Mouse (Mus musculus): Measurements from ENCODE around the gene Dtnbp1. TPM values are rescaled to one million over a fixed set of nuclear protein-coding genes. Genes with fewer than 3 reads are reported as not detected.

Gene Dtnbp1
- polyA plus RNA-seq, 2 experiments, result 58.2 to 69.2 TPM

DNA sequence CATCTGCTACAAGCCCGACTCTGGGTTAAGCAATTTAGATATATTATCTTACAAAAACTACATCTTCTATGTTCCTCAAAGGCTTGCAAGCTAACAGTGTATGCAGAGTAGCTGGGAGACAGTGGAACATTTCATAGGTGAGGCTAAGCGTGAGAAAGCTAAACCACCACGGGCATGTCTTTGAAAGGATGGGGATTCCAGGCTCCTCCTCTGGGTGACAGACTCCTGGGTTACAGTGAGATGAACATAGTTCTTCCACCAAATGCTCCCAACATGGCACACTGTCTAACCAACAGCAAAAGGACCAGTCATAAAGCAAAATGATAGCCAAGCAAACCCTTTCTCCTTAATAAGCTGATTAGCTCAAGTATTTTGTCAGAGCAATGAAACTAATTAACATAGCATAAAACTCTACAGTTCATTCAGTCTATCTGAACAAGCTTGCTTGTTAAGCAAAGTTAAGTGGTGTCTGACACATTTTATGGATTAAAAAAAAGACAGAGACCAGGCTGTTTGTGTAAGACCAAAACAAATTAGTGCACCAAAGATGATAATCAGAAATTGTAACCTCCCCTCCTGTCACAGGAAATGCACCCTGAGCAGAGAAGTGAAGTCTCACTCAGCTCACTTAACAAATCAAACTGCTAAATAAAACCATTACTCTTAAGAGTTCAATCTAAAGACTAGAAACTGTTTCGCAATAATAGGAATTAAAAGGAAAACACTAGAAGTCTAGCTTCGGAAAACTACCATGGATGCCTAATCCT is 18.1 kb downstream of the Dtnbp1 start:
- Histone ChIP-seq H3K27me3 (ENCODE audit: control insufficient read depth, insufficient read depth, low read length) (no peaks in the 10 kb centered on the region), H3K4me2 (replicated peaks; ENCODE audit: low read depth, low read length, severe bottlenecking) (no peak overlapping the region), H3K9ac (ENCODE audit: low read depth, low read length, severe bottlenecking) (no peak overlapping the region), H3K27ac (replicated peaks; ENCODE audit: low read depth, low read length) (no peak overlapping the region), H3K9me3 (ENCODE audit: control insufficient read depth, low read length) (no peaks in the 10 kb centered on the region), H3K4me3 (replicated peaks; ENCODE audit: low read length) (no peak overlapping the region), H3K36me3 (ENCODE audit: control insufficient read depth, insufficient read depth, low read length) (peaks cover 19% of the 10 kb centered on the region), H3K4me1 (ENCODE audit: control insufficient read depth, insufficient read depth, low read length) (no peaks in the 10 kb centered on the region)
- 90% methylated on average over 5 of the region's 5 CpGs for WGBS
- ATAC-seq (ENCODE audit: low FRiP score, low read depth) (no peak), DNase-seq (ENCODE audit: low spot score) (no peak)
- no peak for TF ChIP-seq POLR2A (IDR thresholded peaks at IDR 0.05; ENCODE audit: borderline replicate concordance, extremely low read depth, insufficient read depth, insufficient read length)

DNA sequence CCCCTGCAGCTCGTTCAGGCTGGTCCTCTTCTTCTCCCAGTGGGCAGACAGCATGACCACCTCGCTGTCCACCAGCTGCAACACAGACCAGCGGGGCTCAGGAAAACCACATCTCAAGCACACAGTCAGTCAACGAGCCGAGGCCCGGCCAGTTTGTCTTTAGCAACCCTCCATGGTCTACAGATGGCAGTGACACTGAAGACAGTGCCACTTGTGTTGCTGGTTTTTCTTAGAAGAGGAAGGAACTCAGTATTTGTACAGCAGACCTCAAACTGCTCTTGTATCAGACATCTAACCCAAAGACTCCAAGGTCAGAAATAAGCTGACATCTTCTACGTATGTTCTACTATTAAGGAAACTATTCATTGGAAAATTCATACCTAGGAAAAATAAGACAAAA is 19.1 kb downstream of the Dtnbp1 start:
- DNase-seq (ENCODE audit: low spot score) (no peak), ATAC-seq (ENCODE audit: low FRiP score, low read depth) (no peak)
- Histone ChIP-seq H3K4me2 (replicated peaks; ENCODE audit: low read depth, low read length, severe bottlenecking) (no peak overlapping the region), H3K4me1 (ENCODE audit: control insufficient read depth, insufficient read depth, low read length) (no peaks in the 10 kb centered on the region), H3K36me3 (ENCODE audit: control insufficient read depth, insufficient read depth, low read length) (peaks cover 15% of the 10 kb centered on the region), H3K9ac (ENCODE audit: low read depth, low read length, severe bottlenecking) (no peak overlapping the region), H3K9me3 (ENCODE audit: control insufficient read depth, low read length) (no peaks in the 10 kb centered on the region), H3K27ac (replicated peaks; ENCODE audit: low read depth, low read length) (no peak overlapping the region), H3K4me3 (replicated peaks; ENCODE audit: low read length) (no peak overlapping the region), H3K27me3 (ENCODE audit: control insufficient read depth, insufficient read depth, low read length) (no peaks in the 10 kb centered on the region)
- no peak for TF ChIP-seq POLR2A (IDR thresholded peaks at IDR 0.05; ENCODE audit: borderline replicate concordance, extremely low read depth, insufficient read depth, insufficient read length)
- WGBS, result 78% methylated on average over 7 of the region's 7 CpGs

DNA sequence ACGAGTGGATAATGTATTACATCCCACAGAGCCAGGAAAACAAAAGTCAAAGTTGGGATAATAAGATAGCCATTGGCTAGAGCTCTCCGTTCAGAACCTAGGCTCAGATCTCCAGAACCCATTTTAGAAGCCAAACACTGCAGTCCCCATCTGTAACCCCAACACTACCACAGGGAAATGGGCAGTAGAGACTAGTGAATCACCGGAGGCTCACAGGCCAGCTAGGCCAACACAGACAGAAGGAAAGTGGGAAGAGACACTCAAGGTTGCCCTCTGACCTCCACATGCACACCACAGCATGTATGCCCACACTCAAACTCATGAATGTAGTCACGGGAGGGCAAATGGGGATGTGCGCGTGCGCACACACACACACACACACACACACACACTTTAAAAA is 22.5 kb downstream of the Dtnbp1 start:
- H3K4me1 ChIP-seq (ENCODE audit: control insufficient read depth, insufficient read depth, low read length), result no peaks in the 10 kb centered on the region
- no peaks in the 10 kb centered on the region for H3K27me3 ChIP-seq (ENCODE audit: control insufficient read depth, insufficient read depth, low read length)
- ATAC-seq (ENCODE audit: low FRiP score, low read depth) (no peak), DNase-seq (ENCODE audit: low spot score) (no peak)
- no peak overlapping the region for H3K4me2 ChIP-seq (replicated peaks; ENCODE audit: low read depth, low read length, severe bottlenecking)
- no peak for TF ChIP-seq POLR2A (IDR thresholded peaks at IDR 0.05; ENCODE audit: borderline replicate concordance, extremely low read depth, insufficient read depth, insufficient read length)
- no peak overlapping the region for H3K4me3 ChIP-seq (replicated peaks; ENCODE audit: low read length)
- no peak overlapping the region for H3K27ac ChIP-seq (replicated peaks; ENCODE audit: low read depth, low read length)
- H3K9me3 ChIP-seq (ENCODE audit: control insufficient read depth, low read length), result no peaks in the 10 kb centered on the region
- no peak overlapping the region for H3K9ac ChIP-seq (ENCODE audit: low read depth, low read length, severe bottlenecking)
- 0 out of 2 replicates have a peak, but pooled peaks cover 6% of the 10 kb centered on the region for H3K36me3 ChIP-seq (ENCODE audit: control insufficient read depth, insufficient read depth, low read length)
- WGBS, result 93% methylated on average over 7 of the region's 7 CpGs

DNA sequence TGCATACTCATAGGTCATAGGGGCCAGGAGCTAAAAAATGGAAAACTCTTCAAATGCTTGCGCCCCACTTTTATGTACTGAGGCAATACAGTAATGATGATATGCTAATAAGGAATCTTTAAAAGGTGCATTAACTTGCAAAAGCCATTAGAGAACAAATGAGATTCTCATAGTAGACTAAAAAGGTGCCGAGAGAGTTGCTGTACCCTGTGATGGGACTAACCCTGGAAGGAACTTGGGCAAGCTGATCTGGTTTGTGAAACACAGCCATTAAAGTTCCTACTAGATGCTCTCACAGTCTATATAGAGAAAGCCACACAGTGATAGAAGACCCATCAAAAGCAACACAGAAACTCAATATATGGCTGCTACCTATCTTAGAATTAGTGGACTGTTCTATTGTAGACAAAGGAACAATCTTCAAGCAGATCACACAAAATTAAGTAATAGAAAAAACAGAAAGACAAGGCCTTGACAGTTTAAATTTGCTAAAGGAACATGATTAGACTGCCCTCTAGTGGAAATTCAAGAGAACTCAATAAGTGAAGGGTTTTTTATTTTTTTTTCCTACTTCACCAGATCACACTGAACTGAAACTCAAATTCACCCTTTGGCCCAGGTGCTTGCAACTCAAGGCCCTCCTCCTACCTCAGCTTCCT is 24.3 kb downstream of the Dtnbp1 start:
- Histone ChIP-seq H3K4me3 (replicated peaks; ENCODE audit: low read length) (no peak overlapping the region), H3K4me2 (replicated peaks; ENCODE audit: low read depth, low read length, severe bottlenecking) (no peak overlapping the region), H3K36me3 (ENCODE audit: control insufficient read depth, insufficient read depth, low read length) (0 out of 2 replicates have a peak, but pooled peaks cover 5% of the 10 kb centered on the region), H3K9me3 (ENCODE audit: control insufficient read depth, low read length) (no peaks in the 10 kb centered on the region), H3K27me3 (ENCODE audit: control insufficient read depth, insufficient read depth, low read length) (no peaks in the 10 kb centered on the region), H3K4me1 (ENCODE audit: control insufficient read depth, insufficient read depth, low read length) (no peaks in the 10 kb centered on the region), H3K27ac (replicated peaks; ENCODE audit: low read depth, low read length) (no peak overlapping the region), H3K9ac (ENCODE audit: low read depth, low read length, severe bottlenecking) (no peak overlapping the region)
- 77% methylated on average over 2 of the region's 2 CpGs for WGBS
- ATAC-seq (ENCODE audit: low FRiP score, low read depth) (no peak), DNase-seq (ENCODE audit: low spot score) (peak; percentile 57)
- no peak for TF ChIP-seq POLR2A (IDR thresholded peaks at IDR 0.05; ENCODE audit: borderline replicate concordance, extremely low read depth, insufficient read depth, insufficient read length)

- no peak for TF ChIP-seq POLR2A (IDR thresholded peaks at IDR 0.05; ENCODE audit: borderline replicate concordance, extremely low read depth, insufficient read depth, insufficient read length)
- DNase-seq (ENCODE audit: low spot score) (peak; percentile 20), ATAC-seq (ENCODE audit: low FRiP score, low read depth) (peak; percentile 23; the same call in 1 of the 2 replicates)
- Histone ChIP-seq H3K9me3 (ENCODE audit: control insufficient read depth, low read length) (no peaks in the 10 kb centered on the region), H3K4me2 (replicated peaks; ENCODE audit: low read depth, low read length, severe bottlenecking) (no peak overlapping the region), H3K9ac (ENCODE audit: low read depth, low read length, severe bottlenecking) (no peak overlapping the region), H3K27ac (replicated peaks; ENCODE audit: low read depth, low read length) (no peak overlapping the region), H3K4me1 (ENCODE audit: control insufficient read depth, insufficient read depth, low read length) (no peaks in the 10 kb centered on the region), H3K36me3 (ENCODE audit: control insufficient read depth, insufficient read depth, low read length) (0 out of 2 replicates have a peak, but pooled peaks cover 5% of the 10 kb centered on the region), H3K4me3 (replicated peaks; ENCODE audit: low read length) (no peak overlapping the region), H3K27me3 (ENCODE audit: control insufficient read depth, insufficient read depth, low read length) (no peaks in the 10 kb centered on the region)
- 79% methylated on average over 2 of the region's 2 CpGs for whole genome bisulfite sequencing
Measured at GRCm38 (mm10) chr13:44977059-44977458, 24.9 kb downstream of the Dtnbp1 start.

Data from limb, embryonic 14.5 days (tissue).